Mouse (Mus musculus) adipocyte (in vitro differentiated cells): Measurements from ENCODE around the gene Nus1.

Experiments used
- DNase-seq: peaks from one replicate; pipeline ENCODE4 v3.0.0-alpha.2; 2016; ENCODE audit warnings: low spot score

Nus1 gene

GRCm38 (mm10) chr10:52417998-52418860, 882 bp downstream of the Nus1 start:
- DNase-seq = peak; percentile 58

GRCm38 (mm10) chr10:52418931-52419330, 1.6 kb downstream of the Nus1 start:
- no peak for DNase-seq

GRCm38 (mm10) chr10:52419402-52419801, 2.1 kb downstream of the Nus1 start:
- DNase-seq = peak; percentile 39

- DNase-seq = peak; percentile 40
Observed at GRCm38 (mm10) chr10:52420526-52420925, 3.2 kb downstream of the Nus1 start.

GRCm38 (mm10) chr10:52421716-52422115, 4.4 kb downstream of the Nus1 start:
- no peak for DNase-seq

- peak; percentile 25 for DNase-seq
Observed at GRCm38 (mm10) chr10:52423097-52423496, 5.8 kb downstream of the Nus1 start.

GRCm38 (mm10) chr10:52426314-52426980, 9.1 kb downstream of the Nus1 start:
- DNase-seq = no peak

- DNase-seq = no peak
Observed at GRCm38 (mm10) chr10:52427634-52428415, 10.5 kb downstream of the Nus1 start.

- no peak for DNase-seq
Observed at GRCm38 (mm10) chr10:52430953-52431352, 13.6 kb downstream of the Nus1 start.

GRCm38 (mm10) chr10:52434836-52435235, 17.5 kb downstream of the Nus1 start:
- DNase-seq = peak; percentile 82

GRCm38 (mm10) chr10:52460614-52461013, 43.3 kb downstream of the Nus1 start:
- no peak for DNase-seq

GRCm38 (mm10) chr10:52463941-52464739, 46.8 kb downstream of the Nus1 start:
- no peak for DNase-seq

- no peak for DNase-seq
Observed at GRCm38 (mm10) chr10:52471520-52471919, 54.2 kb downstream of the Nus1 start.
